Comparison of ENCODE assay signal across 9 mouse cellular contexts in genomic region chr11:61410129-61410528, GRCm38 (mm10). TPM values are rescaled to one million over a fixed set of nuclear protein-coding genes. Genes with fewer than 3 reads are reported as not detected.
DNase-seq lines count a peak whose midpoint lies in the region; ATAC-seq and TF ChIP-seq lines count a peak whose summit lies in the region.
"Had no signal": no experiment of that assay in that cellular context is flagged by ENCODE, and none has a peak within 500 bp of the region (broad histone marks: within the 10 kb centered on the region; RNA-seq: fewer than 3 reads in every experiment).

No protein-coding gene starts in this region.

- no peak for ATAC-seq in midbrain, embryonic 15.5 days (replicated peaks)

- peak; percentile 94 for TF ChIP-seq CTCF in lung, adult 2 months (IDR thresholded peaks at IDR 0.05; ENCODE audit: insufficient read depth, low read length)

- no peaks in the 10 kb centered on the region for H3K9me3 ChIP-seq in midbrain, embryonic 10.5 days (replicated peaks)
- no peaks in the 10 kb centered on the region for H3K9me3 ChIP-seq in midbrain, embryonic 15.5 days
- H3K9me3 ChIP-seq: heart, embryonic 13.5 days had no signal

- no peak overlapping the region for H3K9ac ChIP-seq in midbrain, embryonic 15.5 days
- H3K9ac ChIP-seq: heart, embryonic 13.5 days had no signal

- H3K4me2 ChIP-seq in midbrain, embryonic 15.5 days = no peak overlapping the region
- H3K4me2 ChIP-seq: heart, embryonic 13.5 days had no signal

- 0 out of 2 replicates have a peak, but pooled peaks cover 4% of the 10 kb centered on the region for H3K4me1 ChIP-seq in midbrain, embryonic 10.5 days
- H3K4me1 ChIP-seq in midbrain, embryonic 15.5 days = peaks cover 6% of the 10 kb centered on the region
- H3K4me1 ChIP-seq in lung, adult 2 months (ENCODE audit: control insufficient read depth, insufficient read depth, low read length) = no peaks in the 10 kb centered on the region

- TF ChIP-seq POLR2A in lung, adult 2 months (IDR thresholded peaks at IDR 0.05; ENCODE audit: borderline replicate concordance, extremely low read depth, low read depth, low read length) = no peak

- no peaks in the 10 kb centered on the region for H3K27me3 ChIP-seq in midbrain, embryonic 10.5 days (ENCODE audit: low read depth, poor library complexity, severe bottlenecking)
- no peaks in the 10 kb centered on the region for H3K27me3 ChIP-seq in midbrain, embryonic 15.5 days (replicated peaks)

- 0% methylated on average over 1 of the region's 1 CpGs for WGBS in midbrain, embryonic 10.5 days
- WGBS in midbrain, embryonic 15.5 days = 0% methylated on average over 1 of the region's 1 CpGs
- 7% methylated on average over 1 of the region's 1 CpGs for WGBS in lung, adult 2 months

- H3K4me3 ChIP-seq in midbrain, embryonic 10.5 days = no peak overlapping the region
- no peak overlapping the region for H3K4me3 ChIP-seq in midbrain, embryonic 15.5 days
- H3K4me3 ChIP-seq in lung, adult 2 months (replicated peaks; ENCODE audit: extremely low read depth, low read depth, low read length) = no peak overlapping the region
- H3K4me3 ChIP-seq: heart, embryonic 13.5 days had no signal

- H3K27ac ChIP-seq in midbrain, embryonic 10.5 days (replicated peaks) = no peak overlapping the region
- no peak overlapping the region for H3K27ac ChIP-seq in midbrain, embryonic 15.5 days
- H3K27ac ChIP-seq: heart, embryonic 13.5 days had no signal

- no peaks in the 10 kb centered on the region for H3K36me3 ChIP-seq in midbrain, embryonic 10.5 days
- H3K36me3 ChIP-seq in midbrain, embryonic 15.5 days (replicated peaks) = no peaks in the 10 kb centered on the region
- H3K36me3 ChIP-seq: heart, embryonic 13.5 days had no signal

- DNase-seq in midbrain, embryonic 10.5 days (ENCODE audit: low spot score) = peak; percentile 85
- DNase-seq in cerebellum, adult 11-12 months = peak; percentile 87
- DNase-seq in gastrocnemius, adult 18-20 months (ENCODE audit: low spot score) = peak; percentile 89
- peak; percentile 87 to 94 for DNase-seq in kidney, postnatal 36 days
- peak; percentile 90 for DNase-seq in lung, adult 2 months
- peak; percentile 85 to 90 for DNase-seq in right cerebral cortex, postnatal 10 days (ENCODE audit: low spot score in 2 of 2)
- peak; percentile 85 for DNase-seq in urinary bladder, postnatal 14 days (ENCODE audit: low spot score)

RNA-seq across cellular contexts. Expression of gene Slc47a1, which starts 32.0 kb away (rescaled TPM):
- polyA plus RNA-seq in midbrain, embryonic 10.5 days (2016; fragmentation: Nextera tagmentation; extraction: Ambion mirVana) = 0.10 TPM in 1 of 2 replicates, not detected in the other
- 0.31 TPM in 2 replicates for polyA plus RNA-seq in midbrain, embryonic 15.5 days (2015; fragmentation: Nextera tagmentation; extraction: Ambion mirVana)
- total RNA-seq in gastrocnemius, adult 18-20 months (2021) = 10 to 100 TPM; 15.3 to 18.5 TPM
- polyA plus RNA-seq in lung, adult 2 months (2012; rRNA removed) = 1.9 and 3.1 TPM in 2 replicates

RNA-seq across cellular contexts. Expression of gene Rnf112, which starts 43.8 kb away (rescaled TPM):
- polyA plus RNA-seq in midbrain, embryonic 10.5 days (2016; fragmentation: Nextera tagmentation; extraction: Ambion mirVana) = 0.42 and 0.66 TPM in 2 replicates
- polyA plus RNA-seq in midbrain, embryonic 15.5 days (2015; fragmentation: Nextera tagmentation; extraction: Ambion mirVana) = 34.4 and 38.5 TPM in 2 replicates
- total RNA-seq in gastrocnemius, adult 18-20 months (2021) = not detected
- polyA plus RNA-seq in lung, adult 2 months (2012; rRNA removed) = 0.27 and 0.44 TPM in 2 replicates

Comparison
In these comparisons a context has a peak if more than half of its experiments do, and no peak if none do; other contexts are left out.
1. RNA of gene Rnf112, which starts 43.8 kb away (polyA plus RNA-seq): 34.4 to 38.5 TPM in midbrain, embryonic 15.5 days; 0.27 to 0.44 TPM in lung, adult 2 months and 0.42 to 0.66 TPM in midbrain, embryonic 10.5 days; every median in the first group is over 10 times any median in the second.
2. Peak in every context shown above with its lines, with median percentiles within 50 percentile points of each other: DNase-seq.